Mouse (Mus musculus) heart, adult 18-20 months (tissue): ENCODE results near the gene Lins1. TPM values are rescaled to one million over a fixed set of nuclear protein-coding genes. Genes with fewer than 3 reads are reported as not detected.
A peak's percentile ranks its signal among the peaks of the same experiment; 100 is the strongest.

Source experiments
- DNase-seq, 2 experiments: peaks; one replicate each; pipeline ENCODE4 v3.0.0; 2021 to 2022; ENCODE audit warnings: mixed read lengths in 1 of 2
- long read RNA-seq, 2 experiments: library from polyadenylated mRNA; stranded (forward); transcript quantifications; one replicate each; pipeline ENCODE4 v2.0.0; 2021
- total RNA-seq, 2 experiments: library from RNA; stranded (reverse); gene quantifications; 2 replicates each; pipeline ENCODE4 v1.2.3; 2021

Gene Lins1
- total RNA-seq: 1 to 10 TPM; 2.5 to 3.9 TPM
- long read RNA-seq, experiment 1, partial matches to known transcripts: 1 of 3 reads
- long read RNA-seq, experiment 1, other reads (novel, unspliced or antisense): 1 of 3 reads
- long read RNA-seq, experiment 2, partial matches to known transcripts: 1 of 2 reads
- long read RNA-seq, experiment 2, other reads (novel, unspliced or antisense): 0 of 2 reads

GRCm38 (mm10) chr7:66689620-66690360 is at the start of gene Lins1:
Gene Lins1, plus strand, starts transcription at chr7:66689889.
- peak; percentile 98 to 100 for DNase-seq

GRCm38 (mm10) chr7:66645736-66646135 is 44.0 kb upstream of the Lins1 start:
- no peak for DNase-seq

GRCm38 (mm10) chr7:66649181-66649580 is 40.5 kb upstream of the Lins1 start:
- no peak for DNase-seq

- no peak for DNase-seq
Measured at GRCm38 (mm10) chr7:66650883-66651282, 38.8 kb upstream of the Lins1 start.

GRCm38 (mm10) chr7:66652216-66652615 is 37.5 kb upstream of the Lins1 start:
- DNase-seq: no peak

- no peak for DNase-seq
Measured at GRCm38 (mm10) chr7:66653596-66653995, 36.1 kb upstream of the Lins1 start.

- no peak for DNase-seq
Measured at GRCm38 (mm10) chr7:66655471-66655870, 34.2 kb upstream of the Lins1 start.

- no peak for DNase-seq
Measured at GRCm38 (mm10) chr7:66660291-66660690, 29.4 kb upstream of the Lins1 start.

- no peak for DNase-seq
Measured at GRCm38 (mm10) chr7:66660972-66661371, 28.7 kb upstream of the Lins1 start.

- peak; percentile 74 to 90 for DNase-seq
Measured at GRCm38 (mm10) chr7:66661572-66661971, 28.1 kb upstream of the Lins1 start.

- DNase-seq: no peak
Measured at GRCm38 (mm10) chr7:66663548-66663947, 26.1 kb upstream of the Lins1 start.

GRCm38 (mm10) chr7:66667064-66667463 is 22.6 kb upstream of the Lins1 start:
- no peak for DNase-seq

- DNase-seq: no peak
Measured at GRCm38 (mm10) chr7:66675800-66676199, 13.9 kb upstream of the Lins1 start.

GRCm38 (mm10) chr7:66682119-66682863 is 7.4 kb upstream of the Lins1 start:
- no peak for DNase-seq

- peak in 1 of 2 experiments; percentile 6 for DNase-seq
Measured at GRCm38 (mm10) chr7:66688721-66689120, 968 bp upstream of the Lins1 start.

- DNase-seq: no peak
Measured at GRCm38 (mm10) chr7:66689294-66689619, 432 bp upstream of the Lins1 start, which contains the start of gene Asb7. Gene Asb7, minus strand, starts transcription at chr7:66689596.

- DNase-seq: no peak
Measured at GRCm38 (mm10) chr7:66694467-66694866, 4.8 kb downstream of the Lins1 start.

- DNase-seq: no peak
Measured at GRCm38 (mm10) chr7:66702721-66703120, 13.0 kb downstream of the Lins1 start.

- no peak for DNase-seq
Measured at GRCm38 (mm10) chr7:66704631-66705030, 14.9 kb downstream of the Lins1 start.

GRCm38 (mm10) chr7:66711166-66711565 is 21.5 kb downstream of the Lins1 start:
- DNase-seq: peak in 1 of 2 experiments; percentile 18

- no peak for DNase-seq
Measured at GRCm38 (mm10) chr7:66724514-66724913, 34.8 kb downstream of the Lins1 start.

- DNase-seq: no peak
Measured at GRCm38 (mm10) chr7:66724954-66725353, 35.3 kb downstream of the Lins1 start.

- no peak for DNase-seq
Measured at GRCm38 (mm10) chr7:66728072-66728471, 38.4 kb downstream of the Lins1 start.
